Mouse (Mus musculus) CD4-positive, CD25-positive, alpha-beta regulatory T cell, adult 2 months (primary cell): ENCODE measurements at regions not wholly inside any gene's neighbourhood (a gene's known extent, or its start where the extent isn't known, plus 50 kb on each side); places are given as distances from the start of the nearest gene placed in this dataset.
A peak's percentile ranks its signal among the peaks of the same experiment; 100 is the strongest.

ENCODE experiments used
- DNase-seq: peaks from one replicate; pipeline ENCODE4 v3.0.0-alpha.2; 2012; ENCODE audit warnings: low read depth, low spot score

- DNase-seq, result no peak
These were observed 69.6 kb downstream of the Cetn3 start for GRCm38 (mm10) chr13:81852309-81852978.

DNA sequence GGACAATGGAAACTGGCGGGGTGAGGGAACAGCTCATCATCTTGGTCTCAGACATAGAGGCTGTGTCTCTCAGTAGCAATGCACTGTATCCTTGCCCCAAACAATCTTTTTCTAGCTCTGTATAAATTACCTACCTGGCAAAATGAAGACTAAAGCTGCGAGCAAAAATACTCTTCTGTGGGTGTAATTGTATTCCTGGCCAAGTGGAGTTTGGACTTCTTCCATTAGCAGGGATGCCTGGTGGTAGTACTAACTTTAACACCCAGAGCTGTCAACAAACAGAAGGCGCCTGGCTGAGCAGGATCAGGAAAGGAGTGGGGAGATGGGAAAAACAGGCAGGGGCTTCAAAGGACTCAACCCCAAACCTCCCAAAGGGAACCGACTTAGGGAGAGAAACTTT, 73.2 kb downstream of the Cetn3 start:
- DNase-seq, result no peak

DNA sequence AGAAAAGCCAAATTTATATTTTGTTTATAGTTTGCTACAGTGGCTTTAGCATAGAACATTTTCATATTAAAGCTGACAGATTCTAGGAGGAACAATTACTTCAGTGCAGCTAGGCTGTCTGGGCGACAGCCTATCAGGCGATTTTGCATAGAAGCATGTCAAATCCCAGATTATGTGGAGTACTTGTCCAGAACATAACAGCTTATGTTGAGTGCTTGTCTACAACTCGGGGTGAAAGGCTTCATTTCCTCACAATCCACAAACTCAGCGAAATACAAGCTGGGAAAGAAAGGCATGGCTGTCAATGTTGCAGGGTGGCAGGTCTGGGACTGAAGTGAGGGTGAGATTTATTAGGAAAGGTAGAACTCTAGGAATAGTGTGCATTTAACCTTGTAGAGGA, 77.8 kb downstream of the Cetn3 start:
- DNase-seq, result no peak

DNA sequence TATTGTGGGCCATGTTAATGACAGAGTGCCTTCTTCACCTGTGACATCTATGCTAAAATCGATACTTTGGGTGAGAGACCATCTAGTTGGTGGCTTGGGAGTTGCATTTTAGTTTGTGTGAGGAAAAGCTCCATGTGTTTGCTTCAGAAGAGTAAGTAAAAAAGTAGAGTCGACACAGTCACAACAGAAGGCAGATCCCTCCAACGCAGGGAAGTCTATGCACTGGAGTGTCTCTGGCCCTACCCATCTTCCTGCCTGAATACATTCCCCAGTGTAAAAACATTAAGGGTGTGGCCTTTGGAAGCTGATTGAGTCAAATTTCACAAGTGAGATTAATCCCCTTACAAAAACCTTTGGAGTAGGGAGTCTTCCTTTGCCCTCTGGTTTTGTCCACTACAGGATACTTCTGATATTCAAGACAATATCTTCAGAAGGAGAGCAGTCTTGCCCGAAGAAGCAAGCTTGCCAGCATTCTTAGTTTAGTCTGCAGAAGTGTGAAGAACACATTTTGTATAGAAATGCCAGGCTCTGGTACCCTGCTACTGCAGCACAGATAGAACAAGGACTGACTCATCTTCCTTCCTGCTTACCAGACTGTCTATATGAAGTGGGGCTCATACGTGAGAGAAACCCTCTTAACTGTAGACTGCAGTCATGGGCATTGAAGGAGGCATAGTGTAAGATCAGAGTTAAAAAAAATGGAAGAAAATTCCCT, 79.2 kb downstream of the Cetn3 start:
- no peak for DNase-seq

DNA sequence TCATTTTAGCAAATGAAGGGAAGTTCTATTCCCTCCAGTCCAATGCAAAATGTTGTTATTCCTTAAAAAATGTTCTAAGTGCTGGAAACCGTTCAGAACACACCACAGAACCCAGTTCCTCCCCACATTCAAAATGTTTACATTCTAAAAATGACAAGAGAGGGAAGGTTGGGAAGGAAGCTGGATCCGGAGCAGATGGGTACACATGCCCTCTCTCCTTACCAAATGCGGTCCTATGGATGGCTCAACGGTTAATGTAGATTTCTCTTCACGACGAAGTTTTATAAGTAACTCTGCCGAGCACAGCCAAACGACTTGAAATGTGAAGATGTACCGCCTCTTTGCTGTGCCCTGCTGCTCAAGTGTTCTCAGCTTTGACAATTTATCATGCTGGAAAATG, 88.3 kb downstream of the Cetn3 start:
- DNase-seq, result no peak

DNA sequence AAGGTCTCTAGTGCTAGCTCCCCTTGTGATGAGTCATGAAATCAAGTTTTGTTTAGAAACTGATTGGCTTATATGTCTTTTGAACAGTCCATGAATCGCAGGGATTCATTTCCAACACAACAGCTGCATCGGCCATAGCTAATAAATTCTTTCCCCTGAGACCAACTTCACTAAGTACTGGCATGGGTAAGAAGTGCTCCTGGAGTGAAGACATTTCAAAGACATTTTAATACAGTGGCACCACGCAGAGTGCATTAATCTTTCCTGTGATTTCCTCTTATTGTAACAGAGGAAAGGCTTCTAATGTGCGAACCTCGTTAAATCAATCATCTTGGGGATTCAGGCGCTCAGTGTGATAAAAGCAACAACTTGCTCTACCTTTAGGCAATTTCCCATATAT, 103.0 kb downstream of the Cetn3 start:
- no peak for DNase-seq

- DNase-seq, result no peak
These were observed 147.4 kb downstream of the Cetn3 start for GRCm38 (mm10) chr13:81930266-81930665.

DNA sequence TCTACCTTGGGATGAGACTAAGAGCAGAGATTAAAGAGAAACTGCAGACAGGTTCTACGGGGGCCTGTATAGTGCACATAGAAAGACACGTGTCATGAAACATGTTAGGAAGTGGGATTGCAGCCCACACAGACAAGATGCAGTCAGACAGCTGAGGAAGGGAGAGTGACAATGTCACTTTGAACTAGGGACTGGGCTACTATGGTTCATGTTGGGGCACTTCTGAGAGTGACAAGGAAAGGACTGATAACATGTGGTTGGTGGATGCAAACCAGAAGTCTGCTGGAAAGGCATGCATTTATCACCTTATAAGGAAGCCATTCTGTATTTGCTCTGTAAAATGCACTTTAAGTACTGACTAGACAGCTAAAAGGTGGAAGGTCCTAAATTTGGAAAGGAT, 148.3 kb downstream of the Cetn3 start:
- DNase-seq, result no peak

DNA sequence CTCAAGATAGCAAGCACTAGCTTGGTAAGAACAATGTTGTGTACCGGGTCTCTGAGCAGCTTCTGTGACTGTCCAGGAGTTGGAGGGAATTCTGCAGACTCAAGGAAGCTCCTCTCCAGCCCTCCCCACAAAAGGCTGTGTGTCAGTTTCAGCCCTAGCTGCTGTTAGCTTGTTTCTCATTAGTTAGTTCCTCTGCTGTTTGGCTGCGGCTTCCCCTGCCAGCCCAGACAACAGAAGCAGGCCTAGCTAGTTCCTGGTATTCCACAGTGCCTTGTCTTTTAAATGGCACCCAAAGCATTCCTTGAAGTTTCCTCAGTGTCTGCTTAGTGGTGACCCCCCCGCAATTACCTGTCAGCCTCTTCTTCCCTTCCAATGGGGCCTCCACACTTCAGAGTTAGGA, 154.2 kb downstream of the Cetn3 start:
- no peak for DNase-seq

- DNase-seq, result peak; percentile 59
These were observed 161.2 kb downstream of the Cetn3 start for GRCm38 (mm10) chr13:81944047-81944446.

GRCm38 (mm10) chr13:81944469-81944868, 161.6 kb downstream of the Cetn3 start:
- DNase-seq, result no peak

GRCm38 (mm10) chr13:81945741-81946140, 162.9 kb downstream of the Cetn3 start:
- no peak for DNase-seq

GRCm38 (mm10) chr13:81965431-81965830, 182.6 kb downstream of the Cetn3 start:
- DNase-seq, result no peak

DNA sequence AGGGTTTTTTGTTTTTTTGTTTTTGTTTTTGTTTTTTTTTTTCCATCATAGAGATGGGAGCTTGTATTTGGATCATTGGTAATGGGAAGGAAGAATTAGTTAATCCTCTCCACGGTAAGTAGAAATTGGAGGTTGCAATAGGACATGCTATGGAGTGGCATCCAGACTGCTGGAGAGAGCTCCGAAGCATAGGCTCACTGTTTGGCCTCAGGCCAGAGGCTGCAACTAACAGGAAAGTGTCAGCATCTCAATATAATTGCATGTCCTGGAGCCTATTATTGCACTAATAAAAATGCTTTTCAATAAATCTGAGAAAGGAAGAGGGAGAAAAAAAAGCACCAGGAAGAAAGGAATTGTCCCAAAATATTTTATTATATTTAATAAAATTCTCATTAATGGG, 193.0 kb downstream of the Cetn3 start:
- DNase-seq, result no peak

DNA sequence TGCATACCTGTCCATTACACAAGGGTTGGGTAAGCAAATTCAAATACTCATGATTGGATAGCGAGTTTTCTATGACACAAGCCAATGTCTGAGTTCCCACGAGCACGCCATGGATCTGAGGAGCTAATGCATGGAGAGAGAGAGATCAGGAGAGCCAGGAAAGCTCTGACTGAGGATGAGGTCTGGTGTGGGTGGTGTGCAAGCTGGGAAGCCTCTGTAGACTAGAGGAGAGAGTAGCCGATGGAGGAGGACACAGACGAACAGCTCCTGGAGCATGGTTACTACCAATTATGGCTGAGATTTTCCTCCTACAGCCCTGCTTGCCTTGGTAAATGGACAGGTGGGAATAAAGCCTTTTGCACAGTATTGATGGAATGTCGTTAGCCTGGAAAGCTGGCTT, 195.1 kb downstream of the Cetn3 start:
- DNase-seq, result no peak

DNA sequence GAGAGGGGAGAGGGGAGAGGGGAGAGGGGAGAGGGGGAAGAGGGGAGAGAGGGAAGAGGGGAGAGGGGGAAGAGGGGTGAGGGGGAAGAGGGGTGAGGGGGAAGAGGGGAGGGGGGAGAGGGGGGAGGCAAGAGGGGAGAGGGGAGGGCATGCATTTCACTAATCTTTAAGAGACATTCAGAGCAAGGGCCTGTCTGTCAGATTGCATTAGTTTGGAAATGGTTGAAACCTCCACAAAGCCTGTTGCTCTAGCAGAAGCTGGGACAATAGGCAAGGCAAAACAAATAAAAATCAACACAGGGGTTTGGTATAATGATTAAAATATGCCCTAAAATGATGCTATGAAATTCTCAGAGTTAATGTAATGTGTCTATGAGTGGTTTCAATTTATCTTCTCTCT, 196.4 kb downstream of the Cetn3 start:
- DNase-seq, result no peak

GRCm38 (mm10) chr13:81980094-81980493, 197.2 kb downstream of the Cetn3 start:
- DNase-seq, result no peak

DNA sequence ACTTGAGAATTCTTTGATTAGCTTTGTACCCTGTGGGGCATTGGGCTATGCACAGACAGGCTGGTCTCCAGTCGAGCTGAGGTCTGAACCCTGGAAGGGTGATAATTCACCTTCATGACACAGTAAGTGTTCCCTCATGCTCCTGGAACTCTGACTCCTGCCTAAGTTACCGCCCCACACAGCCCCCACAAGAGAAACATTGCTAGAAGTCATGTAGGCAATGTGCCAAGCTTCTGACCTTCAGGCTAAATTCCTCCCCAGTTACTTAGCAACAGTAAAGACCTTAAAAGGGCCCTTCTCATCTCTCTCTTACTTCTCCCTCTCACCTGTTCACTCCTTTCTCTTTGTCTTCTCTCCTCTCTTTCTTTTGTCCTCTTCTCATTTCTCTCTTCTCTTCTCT, 199.6 kb downstream of the Cetn3 start:
- no peak for DNase-seq

DNA sequence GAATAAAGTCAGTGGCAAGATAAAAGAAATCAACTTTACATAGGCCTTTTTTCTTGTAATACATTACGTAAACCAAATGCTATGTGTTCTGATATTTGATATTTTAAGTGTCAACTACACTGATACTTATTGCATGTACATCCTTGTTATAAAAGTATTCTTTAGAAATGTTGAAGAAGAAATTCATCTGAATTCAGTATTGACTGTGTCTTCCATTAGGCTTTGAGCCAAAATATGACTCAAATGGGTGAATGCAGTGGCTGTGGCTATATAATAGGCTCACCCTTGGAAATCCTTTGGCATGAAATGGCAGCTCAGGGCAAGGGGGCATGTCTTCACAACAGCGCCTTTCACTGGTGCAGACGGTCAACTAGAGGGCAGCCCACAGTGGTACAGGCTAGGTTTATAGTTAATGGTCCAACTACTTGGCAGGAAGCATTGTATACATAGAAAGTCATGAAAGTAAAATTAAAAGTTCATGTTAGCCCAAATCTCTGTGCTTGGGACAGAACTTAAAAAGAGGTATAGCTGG, 217.9 kb downstream of the Cetn3 start:
- DNase-seq, result no peak

GRCm38 (mm10) chr13:82005929-82006726, 223.3 kb downstream of the Cetn3 start:
- no peak for DNase-seq

DNA sequence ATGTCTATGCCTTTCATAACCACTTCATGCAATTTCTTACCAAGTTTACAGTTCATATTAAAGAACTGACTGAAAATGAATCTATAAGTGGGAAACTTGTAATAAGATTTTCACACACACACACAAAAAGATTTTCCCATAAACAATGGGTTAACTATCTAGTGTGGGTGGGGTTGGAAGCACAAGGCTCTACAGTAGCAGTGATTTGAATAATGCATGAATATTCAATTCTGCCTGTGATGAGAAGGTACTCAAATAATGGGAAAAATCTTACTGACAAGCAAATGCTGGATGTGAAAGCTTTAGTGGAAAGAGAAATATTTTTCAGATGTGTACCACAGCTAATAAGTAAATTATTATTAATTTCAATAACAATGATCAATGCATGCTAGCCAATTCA, 224.3 kb downstream of the Cetn3 start:
- no peak for DNase-seq

DNA sequence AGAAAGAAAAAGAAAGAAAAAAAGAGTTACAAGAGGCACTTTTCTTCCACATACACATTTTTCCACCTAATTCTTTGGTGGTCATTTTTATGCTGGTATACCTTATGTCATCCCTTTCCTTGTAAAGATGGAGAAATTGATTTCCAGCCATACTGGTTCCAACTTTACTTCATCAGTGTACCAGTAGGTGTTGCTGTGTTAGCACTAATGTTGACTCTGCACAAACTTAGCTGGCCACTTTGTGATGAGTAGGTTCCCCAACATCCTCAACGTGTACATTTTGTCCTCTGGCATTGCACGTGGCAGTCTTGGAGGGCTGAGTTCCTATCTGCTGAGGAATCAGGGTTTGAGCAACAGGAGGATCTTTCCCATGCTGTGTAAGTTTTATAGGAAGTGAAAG, 256.7 kb downstream of the Cetn3 start:
- no peak for DNase-seq
